Mouse (Mus musculus) MEL (cell line): ENCODE results near the gene Lcmt2. TPM values are rescaled to one million over a fixed set of nuclear protein-coding genes. Genes with fewer than 3 reads are reported as not detected.

Source experiments
- DNase-seq: peaks from one replicate; pipeline ENCODE4 v3.0.0; 2011; ENCODE audit warnings: low read depth, low spot score
- H3K27ac ChIP-seq: 2 replicates; pipeline ENCODE4 v1.5.1; 2012; ENCODE audit warnings: low read depth, mild to moderate bottlenecking, control low read depth, low read length, moderate library complexity; ENCODE audit not compliant: control insufficient read depth
- H3K27me3 ChIP-seq, 2 experiments: fragments of 150-350 bp in 1 of 2; sonication (generic) in 1 of 2; 2 replicates each; pipeline ENCODE4 v1.6.1; 2012; ENCODE audit warnings: low read length in 2 of 2, mild to moderate bottlenecking in 2 of 2, improper control_type of control experiment in 1 of 2, moderate library complexity in 1 of 2; ENCODE audit not compliant: insufficient read depth in 2 of 2, control insufficient read depth in 1 of 2
- H3K36me3 ChIP-seq, 2 experiments: 2 replicates each; pipeline ENCODE4 v1.6.1; 2012 to 2014; ENCODE audit warnings: low read length in 2 of 2, improper control_type of control experiment in 1 of 2, inconsistent platforms in 1 of 2, mild to moderate bottlenecking in 1 of 2; ENCODE audit not compliant: insufficient read depth in 2 of 2, control insufficient read depth in 1 of 2
- H3K4me1 ChIP-seq, 2 experiments: fragments of 150-350 bp in 1 of 2; sonication (generic) in 1 of 2; 2 replicates each; pipeline ENCODE4 v1.6.1; 2012; ENCODE audit warnings: low read length in 2 of 2, improper control_type of control experiment in 1 of 2, mild to moderate bottlenecking in 1 of 2; ENCODE audit not compliant: insufficient read depth in 2 of 2, control insufficient read depth in 1 of 2
- H3K4me3 ChIP-seq, 2 experiments: fragments of 150-350 bp in 1 of 2; sonication (generic) in 1 of 2; 2 replicates each; pipeline ENCODE4 v1.5.1; 2012; ENCODE audit warnings: low read depth in 2 of 2, low read length in 2 of 2, mild to moderate bottlenecking in 2 of 2, moderate library complexity in 2 of 2, control low read depth in 1 of 2, improper control_type of control experiment in 1 of 2; ENCODE audit not compliant: control insufficient read depth in 1 of 2, insufficient read depth in 1 of 2
- H3K79me2 ChIP-seq: 2 replicates; pipeline ENCODE4 v1.6.1; 2012; ENCODE audit warnings: mild to moderate bottlenecking, low read length, moderate library complexity; ENCODE audit not compliant: control insufficient read depth, poor library complexity, insufficient read depth
- H3K9ac ChIP-seq: 2 replicates; pipeline ENCODE4 v1.6.1; 2012; ENCODE audit warnings: low read depth, mild to moderate bottlenecking, control low read depth, low read length, moderate library complexity; ENCODE audit not compliant: control insufficient read depth, poor library complexity, severe bottlenecking
- H3K9me3 ChIP-seq: fragments of 150-350 bp; sonication (generic); replicated peaks from 2 replicates; pipeline ENCODE4 v1.6.1; 2012; ENCODE audit warnings: mild to moderate bottlenecking, low read length, improper control_type of control experiment, moderate library complexity; ENCODE audit not compliant: insufficient read depth
- CHD2 ChIP-seq: IDR thresholded peaks from 2 replicates; pipeline ENCODE4 v1.6.1; 2011; ENCODE audit warnings: low read length, improper control_type of control experiment
- MAX ChIP-seq: IDR thresholded peaks from 2 replicates; pipeline ENCODE4 v1.6.1; 2011; ENCODE audit warnings: low read length, improper control_type of control experiment
- MXI1 ChIP-seq: IDR thresholded peaks from 2 replicates; pipeline ENCODE4 v1.6.1; 2011; ENCODE audit warnings: mild to moderate bottlenecking, low read depth, low read length, improper control_type of control experiment
- MYB ChIP-seq: IDR thresholded peaks from 2 replicates; pipeline ENCODE4 v1.6.1; 2011; ENCODE audit warnings: mild to moderate bottlenecking, low read depth, low read length, improper control_type of control experiment
- MYC ChIP-seq: IDR thresholded peaks from 2 replicates; pipeline ENCODE4 v1.6.1; 2011; ENCODE audit warnings: low read depth, mild to moderate bottlenecking, low read length, improper control_type of control experiment, moderate library complexity
- POLR2A ChIP-seq, 2 experiments: IDR thresholded peaks; 2 replicates each; pipeline ENCODE4 v1.6.1; 2011 to 2012; ENCODE audit warnings: low read length in 2 of 2, mild to moderate bottlenecking in 2 of 2, control low read depth in 1 of 2, improper control_type of control experiment in 1 of 2, low read depth in 1 of 2, moderate library complexity in 1 of 2; ENCODE audit not compliant: control insufficient read depth in 1 of 2, insufficient read depth in 1 of 2, poor library complexity in 1 of 2
- SMC3 ChIP-seq: IDR thresholded peaks from 2 replicates; pipeline ENCODE4 v1.6.1; 2011; ENCODE audit warnings: low read depth, low read length, improper control_type of control experiment
- TCF12 ChIP-seq: IDR thresholded peaks from 2 replicates; pipeline ENCODE4 v1.6.1; 2014; ENCODE audit warnings: low read depth, mild to moderate bottlenecking, inconsistent platforms, low read length, improper control_type of control experiment, moderate library complexity
- USF1 ChIP-seq: IDR thresholded peaks from 2 replicates; pipeline ENCODE4 v1.6.1; 2014; ENCODE audit warnings: low read depth, mild to moderate bottlenecking, inconsistent platforms, low read length, improper control_type of control experiment, moderate library complexity
- polyA plus RNA-seq, 2 experiments: library from polyadenylated mRNA; stranded (reverse) in 1 of 2; unstranded in 1 of 2; fragments of >175 nt in 1 of 2; fragments of >200 nt in 1 of 2; gene quantifications; 2 replicates each; pipeline versions ENCODE4 v1.2.1 to v1.2.4; 2012; ENCODE audit warnings: low replicate concordance in 2 of 2, low read depth in 1 of 2; ENCODE audit not compliant: insufficient read length in 2 of 2, insufficient read depth in 1 of 2, missing spikeins in 1 of 2
- total RNA-seq: library from RNA; depleted of rRNA; stranded (reverse); fragments of 300-350 nt; gene quantifications from 2 replicates; pipeline ENCODE4 v1.2.3, GENCODE M21; 2012

Gene Lcmt2
- total and polyA plus RNA-seq, 3 experiments, result 12.9 to 13.2 TPM; not detected in 1

GRCm38 (mm10) chr2:121132822-121133221, 7.6 kb downstream of the Lcmt2 start:
- H3K9me3 ChIP-seq, result no peaks in the 10 kb centered on the region
- H3K9ac ChIP-seq, result no peak overlapping the region
- peaks cover 4% of the 10 kb centered on the region for H3K79me2 ChIP-seq
- peaks cover 3 to 6% of the 10 kb centered on the region in 2 experiments; a peak in 2 of 4 replicates for H3K4me1 ChIP-seq
- peak; percentile 63; the same call in 1 of the 2 replicates for TF ChIP-seq MYC
- TF ChIP-seq MYB, result no peak
- no peak for TF ChIP-seq MXI1
- TF ChIP-seq TCF12, result no peak
- TF ChIP-seq MAX, result 0 out of 2 replicates have a peak, but pooled peaks have one; percentile 27
- TF ChIP-seq SMC3, result no peak
- TF ChIP-seq CHD2, result no peak
- TF ChIP-seq, all 39 proteins: peak for 2
- no peak overlapping the region for H3K27ac ChIP-seq
- peaks cover 0 to 9% of the 10 kb centered on the region in 2 experiments; a peak in 2 of 4 replicates for H3K36me3 ChIP-seq
- no peaks in the 10 kb centered on the region for H3K27me3 ChIP-seq
- no peak overlapping the region for H3K4me3 ChIP-seq
- DNase-seq, result peak; percentile 45

- TF ChIP-seq USF1, result no peak
- TF ChIP-seq MAX, result no peak
- H3K4me3 ChIP-seq, result no peak overlapping the region
- no peak overlapping the region for H3K9ac ChIP-seq
- H3K9me3 ChIP-seq, result no peaks in the 10 kb centered on the region
- H3K4me1 ChIP-seq, result peaks cover 12 to 15% of the 10 kb centered on the region in 2 experiments
- DNase-seq, result no peak
- H3K27me3 ChIP-seq, result no peaks in the 10 kb centered on the region
- H3K36me3 ChIP-seq, result peaks cover 0 to 9% of the 10 kb centered on the region in 2 experiments; a peak in 2 of 4 replicates
- H3K27ac ChIP-seq, result no peak overlapping the region
- no peaks in the 10 kb centered on the region for H3K79me2 ChIP-seq
Observed at GRCm38 (mm10) chr2:121128865-121129620, 11.4 kb downstream of the Lcmt2 start.

- H3K4me3 ChIP-seq, result no peak overlapping the region
- no peaks in the 10 kb centered on the region for H3K27me3 ChIP-seq
- TF ChIP-seq POLR2A (IDR thresholded peaks at IDR 0.05; ENCODE audit: control insufficient read depth in 1 of 2, insufficient read depth in 1 of 2, low read depth in 1 of 2, low read length in 2 of 2, poor library complexity in 1 of 2), result no peak
- no peak for DNase-seq
- peaks cover 0 to 7% of the 10 kb centered on the region in 2 experiments; a peak in 2 of 4 replicates for H3K36me3 ChIP-seq
- no peak overlapping the region for H3K27ac ChIP-seq
- peaks cover 10 to 12% of the 10 kb centered on the region in 2 experiments for H3K4me1 ChIP-seq
- no peaks in the 10 kb centered on the region for H3K79me2 ChIP-seq
- H3K9me3 ChIP-seq, result no peaks in the 10 kb centered on the region
- no peak overlapping the region for H3K9ac ChIP-seq
Observed at GRCm38 (mm10) chr2:121127536-121127935, 12.9 kb downstream of the Lcmt2 start.
